In the genomic region with DNA sequence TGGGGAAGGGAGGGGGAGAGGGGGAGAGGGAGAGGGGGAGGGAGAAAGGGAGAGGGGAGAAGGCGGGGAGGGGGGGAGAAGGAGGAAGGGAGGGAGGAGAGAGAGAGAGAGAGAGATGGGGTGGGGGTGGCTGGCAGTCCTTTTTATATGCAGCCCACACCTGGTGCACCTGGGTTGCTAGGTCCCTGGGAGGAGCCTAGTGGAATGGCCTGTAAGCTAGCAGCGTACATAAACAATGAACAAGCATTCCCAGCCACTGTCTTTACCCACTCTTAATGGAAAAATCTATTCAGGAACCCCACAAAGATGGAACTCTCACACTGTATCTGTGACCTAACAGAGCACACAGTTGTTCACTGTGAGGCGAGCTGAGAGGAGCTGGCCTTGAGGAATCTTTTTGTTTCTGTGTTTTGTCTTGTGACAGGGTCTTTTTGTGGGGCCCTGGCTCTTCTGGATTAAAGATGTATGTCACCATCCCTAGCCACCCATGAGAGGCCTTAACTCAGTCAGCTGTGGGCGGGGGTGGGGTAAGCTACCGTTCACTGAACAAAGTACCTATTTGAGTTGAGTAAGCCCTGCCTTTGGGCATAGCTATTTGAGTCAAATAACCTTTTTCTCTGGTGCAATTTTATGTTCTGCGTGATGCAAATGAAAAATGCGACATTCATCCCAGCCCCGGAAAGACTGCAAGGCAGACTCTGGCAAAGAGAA, we compare ENCODE assay signal across 15 mouse cellular contexts. TPM values are rescaled to one million over a fixed set of nuclear protein-coding genes. Genes with fewer than 3 reads are reported as not detected.
DNase-seq lines count a peak whose midpoint lies in the region; ATAC-seq lines count a peak whose summit lies in the region.
"Had no signal": no experiment of that assay in that cellular context is flagged by ENCODE, and none has a peak within 500 bp of the region (broad histone marks: within the 10 kb centered on the region; RNA-seq: fewer than 3 reads in every experiment).

No protein-coding gene starts in this region.

- peaks cover 11% of the 10 kb centered on the region; the same call in 1 of the 2 replicates for H3K4me1 ChIP-seq in kidney, embryonic 15.5 days
- H3K4me1 ChIP-seq in forebrain, embryonic 13.5 days = peaks cover 14% of the 10 kb centered on the region
- peaks cover 24% of the 10 kb centered on the region for H3K4me1 ChIP-seq in hindbrain, embryonic 15.5 days (replicated peaks)
- H3K4me1 ChIP-seq in neural tube, embryonic 12.5 days = peaks cover 14% of the 10 kb centered on the region
- H3K4me1 ChIP-seq: liver, embryonic 15.5 days had no signal

- H3K4me2 ChIP-seq in kidney, embryonic 15.5 days = no peak overlapping the region
- no peak overlapping the region for H3K4me2 ChIP-seq in forebrain, embryonic 13.5 days
- H3K4me2 ChIP-seq in hindbrain, embryonic 15.5 days = no peak overlapping the region
- H3K4me2 ChIP-seq in neural tube, embryonic 12.5 days (replicated peaks) = peak overlapping the region; percentile 20
- H3K4me2 ChIP-seq: liver, embryonic 15.5 days had no signal

- no peak overlapping the region for H3K9ac ChIP-seq in kidney, embryonic 15.5 days
- H3K9ac ChIP-seq in forebrain, embryonic 13.5 days = no peak overlapping the region
- H3K9ac ChIP-seq in hindbrain, embryonic 15.5 days = no peak overlapping the region
- 0 out of 2 replicates have a peak overlapping the region, but pooled peaks have one; percentile 21 for H3K9ac ChIP-seq in neural tube, embryonic 12.5 days
- H3K9ac ChIP-seq: liver, embryonic 15.5 days had no signal

- 37% methylated on average over 8 of the region's 8 CpGs for WGBS in kidney, embryonic 15.5 days
- WGBS in forebrain, embryonic 13.5 days = 38% methylated on average over 8 of the region's 8 CpGs
- WGBS in hindbrain, embryonic 15.5 days = 29% methylated on average over 8 of the region's 8 CpGs
- WGBS in neural tube, embryonic 12.5 days = 42% methylated on average over 7 of the region's 8 CpGs

- H3K36me3 ChIP-seq in kidney, embryonic 15.5 days = no peaks in the 10 kb centered on the region
- no peaks in the 10 kb centered on the region for H3K36me3 ChIP-seq in forebrain, embryonic 13.5 days (ENCODE audit: poor library complexity, severe bottlenecking)
- H3K36me3 ChIP-seq in hindbrain, embryonic 15.5 days = no peaks in the 10 kb centered on the region
- H3K36me3 ChIP-seq in neural tube, embryonic 12.5 days = no peaks in the 10 kb centered on the region
- H3K36me3 ChIP-seq: liver, embryonic 15.5 days had no signal

- 0 out of 2 replicates have a peak, but pooled peaks have one; percentile 36 for ATAC-seq in kidney, embryonic 15.5 days (replicated peaks; ENCODE audit: low FRiP score)
- ATAC-seq in forebrain, embryonic 13.5 days = no peak; the same call in 1 of the 2 replicates
- peak; percentile 54 for ATAC-seq in hindbrain, embryonic 15.5 days (ENCODE audit: low FRiP score, low read depth)
- ATAC-seq in neural tube, embryonic 12.5 days (ENCODE audit: low FRiP score, low read depth) = peak; percentile 41; the same call in 1 of the 2 replicates

- no peaks in the 10 kb centered on the region for H3K9me3 ChIP-seq in kidney, embryonic 15.5 days (replicated peaks)
- no peaks in the 10 kb centered on the region for H3K9me3 ChIP-seq in forebrain, embryonic 13.5 days (replicated peaks)
- H3K9me3 ChIP-seq in hindbrain, embryonic 15.5 days = no peaks in the 10 kb centered on the region
- no peaks in the 10 kb centered on the region for H3K9me3 ChIP-seq in neural tube, embryonic 12.5 days
- H3K9me3 ChIP-seq: liver, embryonic 15.5 days had no signal

- no peak for DNase-seq in kidney, postnatal 4 days
- DNase-seq in spleen, adult 18-20 months = no peak
- DNase-seq in layer of hippocampus, postnatal 25 days (ENCODE audit: extremely low spot score in 1 of 2, low spot score in 1 of 2) = no peak
- no peak for DNase-seq in spleen, postnatal 10 days (ENCODE audit: low spot score in 2 of 2)
- DNase-seq: adrenal gland, adult 8-10 months; B cell, adult 2 months; cerebellum, postnatal 10 days; layer of hippocampus, adult 9-11 months; lung, postnatal 36 days had no signal

- H3K27me3 ChIP-seq in kidney, embryonic 15.5 days = no peaks in the 10 kb centered on the region
- H3K27me3 ChIP-seq in forebrain, embryonic 13.5 days = no peaks in the 10 kb centered on the region
- H3K27me3 ChIP-seq in hindbrain, embryonic 15.5 days = no peaks in the 10 kb centered on the region
- H3K27me3 ChIP-seq in neural tube, embryonic 12.5 days (replicated peaks) = no peaks in the 10 kb centered on the region
- H3K27me3 ChIP-seq: liver, embryonic 15.5 days had no signal

- peak overlapping the region; percentile 56 for H3K27ac ChIP-seq in kidney, embryonic 15.5 days
- H3K27ac ChIP-seq in forebrain, embryonic 13.5 days = peak overlapping the region; percentile 40; the same call in 1 of the 2 replicates
- peak overlapping the region; percentile 70 for H3K27ac ChIP-seq in hindbrain, embryonic 15.5 days (replicated peaks)
- H3K27ac ChIP-seq in neural tube, embryonic 12.5 days = peak overlapping the region; percentile 37
- H3K27ac ChIP-seq: kidney, postnatal 0 days; liver, embryonic 15.5 days had no signal

- no peak overlapping the region for H3K4me3 ChIP-seq in kidney, embryonic 15.5 days (replicated peaks)
- no peak overlapping the region for H3K4me3 ChIP-seq in forebrain, embryonic 13.5 days
- H3K4me3 ChIP-seq in hindbrain, embryonic 15.5 days = no peak overlapping the region
- H3K4me3 ChIP-seq in neural tube, embryonic 12.5 days = no peak overlapping the region
- H3K4me3 ChIP-seq: liver, embryonic 15.5 days had no signal

RNA-seq across cellular contexts. Expression of a gene that starts 30.1 kb away (rescaled TPM):
- 27.6 and 34.9 TPM in 2 replicates for polyA plus RNA-seq in kidney, embryonic 15.5 days (2015; fragmentation: Nextera tagmentation; extraction: Ambion mirVana)
- 46.4 and 52.3 TPM in 2 replicates for polyA plus RNA-seq in forebrain, embryonic 13.5 days (2015; fragmentation: Nextera tagmentation; extraction: Ambion mirVana)
- 28.1 and 34.2 TPM in 2 replicates for polyA plus RNA-seq in hindbrain, embryonic 15.5 days (2015; fragmentation: Nextera tagmentation; extraction: Ambion mirVana)
- polyA plus RNA-seq in neural tube, embryonic 12.5 days (2016; fragmentation: Nextera tagmentation; extraction: Ambion mirVana) = 35.2 and 42.7 TPM in 2 replicates
- total RNA-seq in layer of hippocampus, postnatal 25 days (2021) = 10 to 100 TPM; 24.9 to 30.7 TPM
